Mouse (Mus musculus) mouse embryonic stem cell (cell line): ENCODE measurements around the gene Gpr18.

Source experiments
- in situ Hi-C, 2 experiments: fragments of 300-500 bp; cut with MboI; formaldehyde crosslinking; loops; 1 replicate in 1 of 2; 3 replicates in 1 of 2; pipeline ENCODE4 v1.14.3; 2019 to 2020; ENCODE audit warnings: low sequenced_read_pairs in 2 of 2, low pct_unique_long_range_greater_than_20kb in 1 of 2, mixed read lengths in 1 of 2; ENCODE audit not compliant: unreplicated experiment in 1 of 2

Gpr18 gene

GRCm38 (mm10) chr14:121929243-121929951 lies 13.8 kb upstream of the Gpr18 start:
- in situ Hi-C loops, result no loop called here

DNA sequence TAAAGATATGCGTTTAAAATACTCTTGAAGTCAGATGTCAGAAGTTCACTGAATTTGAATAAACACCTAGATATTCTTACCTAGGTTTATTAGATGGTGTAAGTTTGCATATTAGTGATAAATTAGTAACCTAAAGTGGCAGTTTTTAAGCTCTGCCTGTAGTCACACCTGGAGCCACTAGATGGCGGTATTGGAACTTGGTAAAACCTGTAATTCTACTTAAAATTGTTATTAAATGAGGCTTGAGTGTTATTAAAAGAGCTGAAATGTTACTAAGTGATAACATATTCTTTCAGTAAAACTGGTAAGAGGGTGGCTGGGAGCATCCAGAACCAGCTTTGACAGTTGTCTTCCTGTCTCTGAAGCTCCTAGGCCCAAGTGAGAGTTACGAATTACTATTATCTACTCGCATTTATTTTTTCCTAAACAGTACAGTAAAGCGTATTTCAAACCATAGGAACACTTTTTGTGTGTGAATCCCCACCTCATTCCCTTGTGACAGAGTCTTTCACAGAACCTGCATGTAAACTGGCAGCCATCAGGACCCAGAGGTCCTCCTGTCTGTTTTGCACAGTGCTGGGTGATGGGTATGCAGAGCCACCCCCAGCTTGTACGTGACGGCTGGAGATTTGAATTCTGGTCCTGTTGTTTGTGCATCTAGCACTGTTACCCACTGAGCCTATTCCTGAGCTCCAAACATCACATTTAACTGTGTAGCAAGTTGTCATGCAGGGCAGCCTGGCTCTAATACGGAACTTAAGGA lies 13.0 kb upstream of the Gpr18 start:
- in situ Hi-C loops, result no loop called here

DNA sequence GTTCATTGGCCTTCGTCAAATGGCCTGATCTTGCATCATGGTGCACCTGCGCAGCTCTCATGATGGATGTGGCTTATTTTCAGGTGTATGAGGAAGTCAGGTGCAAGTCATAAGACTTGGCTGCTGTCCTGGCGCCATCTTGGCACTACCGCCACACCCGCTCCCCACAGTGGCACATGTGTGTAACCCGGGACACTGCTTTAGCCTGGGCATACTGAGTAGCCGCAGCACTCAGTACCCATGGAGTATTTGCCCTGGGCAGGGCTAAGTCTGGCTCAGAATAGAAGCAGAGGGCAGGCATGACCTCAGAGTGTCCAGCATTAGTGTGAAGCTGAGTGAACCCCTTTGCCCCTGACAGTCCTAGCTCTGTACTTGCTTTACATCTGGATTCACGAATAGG lies 11.9 kb upstream of the Gpr18 start:
- in situ Hi-C loops, result no loop called here

GRCm38 (mm10) chr14:121926901-121927300 lies 11.3 kb upstream of the Gpr18 start:
- in situ Hi-C loops, result no loop called here

- in situ Hi-C loops, result no loop called here
These were observed 9.3 kb upstream of the Gpr18 start for GRCm38 (mm10) chr14:121924876-121925275.

- in situ Hi-C loops, result no loop called here
These were observed 7.2 kb upstream of the Gpr18 start for GRCm38 (mm10) chr14:121922731-121923130.

- in situ Hi-C loops, result no loop called here
These were observed 6.4 kb upstream of the Gpr18 start for GRCm38 (mm10) chr14:121922016-121922415.

GRCm38 (mm10) chr14:121920511-121921124 lies 5.0 kb upstream of the Gpr18 start:
- in situ Hi-C loops, result no loop called here

DNA sequence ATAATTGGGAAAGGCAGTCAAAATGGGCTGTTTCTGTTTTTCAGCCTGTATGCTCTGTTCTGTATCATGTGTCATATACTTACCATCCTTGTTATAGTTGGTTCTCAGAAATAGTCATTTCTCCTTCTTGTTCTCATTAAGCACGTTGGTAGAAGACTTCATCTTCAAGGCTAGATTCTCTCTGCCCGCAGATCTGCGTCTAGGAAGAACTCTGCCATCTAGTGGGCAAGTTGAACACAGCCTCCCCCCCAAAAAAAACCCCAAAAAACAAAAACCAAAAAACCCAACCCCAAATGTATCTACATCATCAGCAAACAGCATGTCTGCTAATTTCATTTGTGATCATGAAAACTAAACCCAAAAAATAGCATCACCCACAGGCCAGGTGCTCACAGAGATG lies 4.2 kb upstream of the Gpr18 start:
- in situ Hi-C loops, result no loop called here

DNA sequence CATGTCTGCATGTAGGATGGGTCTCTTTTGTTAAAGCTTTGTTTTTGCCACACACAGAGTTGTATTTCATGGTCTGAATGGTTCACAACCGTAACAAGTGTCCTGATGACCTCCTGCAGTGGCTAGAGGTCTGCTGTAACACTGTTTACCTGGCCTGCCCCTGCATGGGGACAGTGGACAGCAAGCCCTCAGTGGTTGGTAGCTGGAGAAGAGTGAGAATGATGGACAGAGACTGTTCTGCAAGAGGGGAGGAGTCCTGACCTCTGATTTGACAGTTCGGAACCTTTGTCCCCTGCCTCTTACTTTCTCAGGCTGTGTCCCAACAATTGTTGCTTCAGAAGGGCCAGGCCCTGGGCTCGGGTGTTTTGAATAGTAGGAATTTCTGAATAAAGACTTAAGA lies 2.7 kb upstream of the Gpr18 start:
- in situ Hi-C loops, result no loop called here

DNA sequence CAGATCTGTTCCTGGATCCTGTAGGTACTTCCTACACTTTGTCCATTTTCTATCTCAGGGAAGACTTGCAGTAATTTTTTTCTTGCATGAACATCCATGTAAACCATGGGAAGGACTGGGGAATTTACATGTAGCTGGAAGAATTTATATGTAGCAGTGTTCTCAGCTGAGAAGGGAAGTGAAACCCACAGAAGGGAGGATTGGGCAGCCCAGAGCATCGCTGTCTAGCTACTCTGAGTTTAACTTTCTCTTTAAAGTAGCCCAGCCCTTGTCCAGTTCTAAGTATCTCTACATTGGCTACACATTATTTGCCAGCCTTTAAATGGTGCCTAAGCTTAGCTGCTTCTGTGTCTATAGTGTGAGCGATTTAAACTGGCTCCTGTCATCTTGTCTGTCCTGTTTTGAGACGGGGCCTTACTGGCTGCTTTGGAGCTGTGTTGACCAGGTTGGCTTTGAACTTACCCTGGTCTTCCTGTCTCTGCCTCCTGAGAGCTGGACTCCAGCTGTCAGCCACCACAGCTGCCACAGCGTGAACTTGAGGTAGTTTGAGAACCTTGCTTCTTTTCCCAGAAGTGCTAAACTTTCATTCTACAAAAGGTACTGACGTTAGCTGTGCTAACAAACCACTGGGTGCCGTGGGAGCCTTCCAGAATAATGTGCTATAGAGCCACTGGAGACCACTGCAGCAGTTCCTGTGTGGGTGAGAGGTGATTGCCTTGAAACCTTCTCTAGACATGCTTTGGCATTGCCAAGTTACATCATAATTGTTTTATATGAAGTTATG lies 922 bp upstream of the Gpr18 start:
- in situ Hi-C loops, result no loop called here

DNA sequence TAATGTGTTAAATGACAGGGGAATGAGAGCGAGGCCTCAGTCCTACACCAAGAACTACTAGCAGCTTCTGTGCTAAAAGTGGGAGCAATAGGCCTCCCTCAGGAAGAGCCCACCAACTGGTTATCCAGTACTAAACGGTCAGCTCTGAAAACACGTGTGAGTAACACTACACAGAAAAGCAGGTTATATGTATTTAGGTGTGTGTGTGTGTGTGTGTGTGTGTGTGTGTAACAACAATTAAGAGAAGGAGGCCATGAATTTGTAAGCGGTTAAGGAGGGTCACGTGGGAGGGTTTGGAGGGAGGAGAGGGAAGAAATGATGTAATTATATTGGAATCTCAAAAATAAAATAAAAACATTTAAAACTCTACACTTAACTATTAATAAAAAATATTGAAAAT lies 438 bp downstream of the Gpr18 start:
- in situ Hi-C loops, result no loop called here

- in situ Hi-C loops, result no loop called here
These were observed 3.1 kb downstream of the Gpr18 start for GRCm38 (mm10) chr14:121912501-121912900.

- in situ Hi-C loops, result no loop called here
These were observed 5.7 kb downstream of the Gpr18 start for GRCm38 (mm10) chr14:121909868-121910267.

GRCm38 (mm10) chr14:121906992-121907681 lies 8.4 kb downstream of the Gpr18 start:
- in situ Hi-C loops, result no loop called here

- in situ Hi-C loops, result no loop called here
These were observed 9.1 kb downstream of the Gpr18 start for GRCm38 (mm10) chr14:121906341-121906991.

- in situ Hi-C loops, result no loop called here
These were observed 10.8 kb downstream of the Gpr18 start for GRCm38 (mm10) chr14:121904754-121905153.

DNA sequence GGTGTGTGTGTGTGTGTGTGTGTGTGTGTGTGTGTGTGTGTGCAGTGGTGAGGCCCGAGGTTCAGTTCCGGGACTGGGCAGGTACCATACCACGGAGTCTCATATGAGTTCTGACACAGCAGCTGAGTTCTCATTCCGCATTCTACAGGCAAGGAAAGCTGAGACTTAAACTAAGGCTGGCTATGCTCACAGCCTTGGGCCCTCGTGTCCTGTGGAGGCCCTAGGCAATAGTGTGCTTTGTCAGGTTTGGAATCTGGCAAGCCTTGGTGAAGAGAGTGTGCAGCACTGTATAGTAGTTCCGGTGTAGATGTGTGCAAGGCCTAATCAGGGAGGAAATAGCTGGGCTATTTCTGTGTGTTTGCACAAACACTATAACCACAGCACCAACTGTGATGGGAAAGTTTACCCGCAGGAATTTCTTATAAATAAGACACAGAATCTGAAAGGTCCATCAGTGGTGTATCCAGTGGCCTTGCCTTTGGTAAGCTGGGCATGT lies 12.2 kb downstream of the Gpr18 start:
- in situ Hi-C loops, result no loop called here
